Mouse (Mus musculus) midbrain, embryonic 15.5 days (tissue): ENCODE data around the gene Pbdc1. TPM values are rescaled to one million over a fixed set of nuclear protein-coding genes. Genes with fewer than 3 reads are reported as not detected.
"Not testable (repeated sequence)": the region's sequence is repeated elsewhere in the genome, so short reads cannot be mapped to it uniquely, and the experiment has no call there.

Experiments
- ATAC-seq: fragments of 200-750 bp; cut with Nextera tagmentation; replicated peaks from 2 replicates; pipeline ENCODE4 v1.8.0; 2017; ENCODE audit warnings: moderate TSS enrichment
- H3K27ac ChIP-seq: fragments of 300-500 bp; sonication (generic); 2 replicates; pipeline ENCODE4 v1.5.1; 2015; ENCODE audit warnings: mild to moderate bottlenecking, inconsistent platforms
- H3K27me3 ChIP-seq: fragments of 300-500 bp; sonication (generic); replicated peaks from 2 replicates; pipeline ENCODE4 v1.6.1; 2015; ENCODE audit warnings: inconsistent platforms
- H3K36me3 ChIP-seq: fragments of 300-500 bp; sonication (generic); replicated peaks from 2 replicates; pipeline ENCODE4 v1.6.1; 2015; ENCODE audit warnings: inconsistent platforms
- H3K4me1 ChIP-seq: fragments of 300-500 bp; sonication (generic); 2 replicates; pipeline ENCODE4 v1.6.1; 2015; ENCODE audit warnings: inconsistent platforms
- H3K4me2 ChIP-seq: fragments of 300-500 bp; sonication (generic); 2 replicates; pipeline ENCODE4 v1.6.1; 2015; ENCODE audit warnings: inconsistent platforms, mild to moderate bottlenecking, moderate library complexity
- H3K4me3 ChIP-seq: fragments of 300-500 bp; sonication (generic); 2 replicates; pipeline ENCODE4 v1.5.1; 2015; ENCODE audit warnings: mild to moderate bottlenecking, inconsistent platforms
- H3K9ac ChIP-seq: fragments of 300-500 bp; sonication (generic); 2 replicates; pipeline ENCODE4 v1.6.1; 2015; ENCODE audit warnings: mild to moderate bottlenecking, inconsistent platforms
- H3K9me3 ChIP-seq: fragments of 300-500 bp; sonication (generic); 2 replicates; pipeline ENCODE4 v1.6.1; 2016; ENCODE audit warnings: inconsistent platforms
- WGBS: fragments of 180-500 bp; shearing (Covaris S2); methylation state at CpG from one replicate; pipeline ENCODE4 v1.1.7; 2015; ENCODE audit warnings: mixed read lengths; 5-methylcytosine and 5-hydroxymethylcytosine counted together
- polyA plus RNA-seq: library from polyadenylated mRNA; unstranded; fragments of >200 nt; fragmentation: Nextera tagmentation; extraction: Ambion mirVana; gene quantifications from 2 replicates; pipeline ENCODE4 v1.2.1, GENCODE M21; 2015

Pbdc1 gene
- polyA plus RNA-seq, 1 experiment from 2014 or later, result 30.0 TPM

DNA sequence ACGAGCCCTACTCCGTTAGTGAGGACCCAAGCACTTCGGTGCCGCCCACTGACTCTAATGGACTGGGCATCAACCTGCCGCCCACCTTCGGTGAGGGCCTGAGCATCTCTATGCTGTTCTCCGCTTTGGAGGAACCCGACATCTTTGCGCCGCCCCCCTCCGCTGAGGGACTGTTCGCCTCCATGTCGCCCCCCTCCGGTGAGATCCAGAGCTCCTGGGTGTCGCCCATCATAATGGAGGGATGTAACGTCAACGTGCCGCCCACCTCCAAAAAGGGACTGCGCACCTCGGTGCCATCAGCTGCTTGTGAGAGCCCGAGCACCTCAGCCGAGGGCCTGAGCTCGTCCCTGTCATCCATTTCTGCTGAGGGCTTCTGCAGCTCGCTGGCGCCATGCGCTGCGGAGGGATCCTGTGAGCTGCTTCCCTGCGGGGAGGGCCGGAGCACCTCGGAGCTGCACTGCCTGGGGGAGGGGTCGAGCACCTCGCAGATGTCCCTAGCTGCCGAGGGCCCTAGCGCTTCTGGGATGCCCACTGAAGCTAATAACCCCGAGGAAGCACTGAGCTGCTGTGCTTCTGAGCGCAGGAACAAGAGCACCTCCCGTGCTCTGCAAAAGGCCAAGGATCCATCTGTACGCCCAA is 41.8 kb downstream of the Pbdc1 start:
- peak overlapping the region; percentile 84 for H3K9ac ChIP-seq

DNA sequence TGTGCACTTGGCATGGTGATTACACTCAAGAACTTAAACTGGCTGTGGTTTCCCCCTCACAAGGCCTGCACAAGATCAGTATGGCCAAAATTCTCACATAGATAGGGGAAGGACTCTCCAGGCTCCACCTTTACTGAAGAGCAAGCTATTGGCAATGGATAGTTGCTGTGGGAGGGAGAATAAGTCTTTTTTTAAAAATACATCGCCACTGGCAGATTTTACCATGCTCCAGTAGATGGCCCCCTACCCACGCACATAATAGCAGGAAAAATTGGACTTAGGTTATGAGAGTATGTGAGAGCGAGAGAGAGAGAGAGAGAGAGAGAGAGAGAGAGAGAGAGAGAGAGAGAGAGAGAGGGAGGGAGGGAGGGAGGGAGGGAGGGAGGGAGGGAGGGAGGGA is 45.3 kb downstream of the Pbdc1 start:
- 38% methylated on average over 2 of the region's 3 CpGs for WGBS
- peaks cover 20% of the 10 kb centered on the region for H3K27me3 ChIP-seq
- peaks cover 13% of the 10 kb centered on the region for H3K4me1 ChIP-seq
- no peak overlapping the region for H3K4me3 ChIP-seq
- no peaks in the 10 kb centered on the region for H3K9me3 ChIP-seq
- no peak for ATAC-seq
- H3K27ac ChIP-seq, result no peak overlapping the region
- no peak overlapping the region for H3K9ac ChIP-seq
- H3K36me3 ChIP-seq, result no peaks in the 10 kb centered on the region
- no peak overlapping the region for H3K4me2 ChIP-seq

More for the DNA sequence above, 41.8 kb downstream of the Pbdc1 start:
- no peaks in the 10 kb centered on the region for H3K36me3 ChIP-seq
- H3K4me3 ChIP-seq, result peak overlapping the region; percentile 76
- peaks cover 27% of the 10 kb centered on the region for H3K27me3 ChIP-seq
- WGBS, result 19% methylated on average over 38 of the region's 38 CpGs
- H3K9me3 ChIP-seq, result no peaks in the 10 kb centered on the region
- peak overlapping the region; percentile 63 for H3K4me2 ChIP-seq
- ATAC-seq, result peak; percentile 88
- peak overlapping the region; percentile 91 for H3K27ac ChIP-seq
- H3K4me1 ChIP-seq, result peaks cover 13% of the 10 kb centered on the region

DNA sequence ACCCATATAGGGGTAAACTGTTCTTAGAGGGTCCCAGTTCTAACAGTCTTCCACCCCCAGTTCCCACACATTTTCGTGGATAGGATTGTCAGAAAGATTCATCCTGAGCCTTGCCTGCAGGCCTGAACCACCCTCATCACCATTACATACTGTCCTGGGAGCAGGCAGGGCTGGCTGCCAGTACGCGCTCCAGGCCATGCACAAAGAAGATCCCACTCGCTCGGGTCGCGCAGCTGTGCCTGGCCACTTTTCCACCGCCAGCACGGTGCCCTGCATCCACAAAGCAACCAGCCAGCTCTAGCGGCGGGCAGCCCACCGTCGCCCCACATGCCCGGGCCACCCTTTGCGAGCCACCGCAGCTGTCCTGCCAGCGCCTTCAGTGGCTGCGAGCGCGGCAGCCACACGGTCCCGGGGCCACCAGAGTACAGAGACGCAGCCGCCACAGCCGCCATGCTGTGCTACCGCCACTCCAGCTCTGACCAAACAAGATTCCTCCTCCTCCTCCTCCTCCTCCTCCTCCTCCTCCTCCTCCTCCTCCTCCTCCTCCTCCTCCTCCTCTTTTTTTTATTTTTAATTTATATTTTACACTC is 72.4 kb downstream of the Pbdc1 start:
- WGBS, result 67% methylated on average over 24 of the region's 26 CpGs
- H3K27me3 ChIP-seq, result peaks cover 24% of the 10 kb centered on the region
- H3K27ac ChIP-seq, result no peak overlapping the region
- no peaks in the 10 kb centered on the region for H3K4me1 ChIP-seq
- 0 out of 2 replicates have a peak overlapping the region, but pooled peaks have one; percentile 6 for H3K9ac ChIP-seq
- H3K4me3 ChIP-seq, result peak overlapping the region; percentile 27
- peak overlapping the region; percentile 39 for H3K4me2 ChIP-seq
- no peaks in the 10 kb centered on the region for H3K9me3 ChIP-seq
- peak; percentile 70 for ATAC-seq
- H3K36me3 ChIP-seq, result no peaks in the 10 kb centered on the region

DNA sequence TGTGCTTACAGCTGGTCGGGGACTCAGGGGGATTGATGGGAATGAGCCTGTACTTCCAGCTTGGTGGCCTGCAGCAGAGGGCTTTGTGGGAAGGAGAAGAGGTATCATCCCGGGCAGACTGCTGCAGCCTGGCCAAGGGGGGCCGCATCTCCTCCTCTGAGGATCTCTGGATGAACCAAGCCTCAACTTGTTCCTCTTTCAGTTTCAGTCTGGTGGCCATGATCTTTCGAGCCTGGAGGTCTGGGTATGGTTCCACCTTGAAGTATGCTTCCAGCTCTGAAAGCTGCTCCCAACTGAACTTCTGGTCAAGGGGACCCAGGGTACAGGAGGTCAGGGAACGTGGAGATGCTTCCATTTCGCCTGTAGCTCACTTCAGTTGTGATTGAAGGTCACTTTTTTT is 85.5 kb downstream of the Pbdc1 start:
- peaks cover 27% of the 10 kb centered on the region for H3K27me3 ChIP-seq
- H3K9me3 ChIP-seq, H3K27ac ChIP-seq, H3K4me1 ChIP-seq, H3K9ac ChIP-seq, H3K4me2 ChIP-seq, H3K4me3 ChIP-seq, ATAC-seq, H3K36me3 ChIP-seq: not testable (repeated sequence)
- 82% methylated on average over 6 of the region's 6 CpGs for WGBS

Other genes starting within 250 kb of the Pbdc1 start
- gene Magee2, start 222.5 kb upstream of the Pbdc1 start, polyA plus RNA-seq, result 31.8 and 37.4 TPM in 2 replicates
- gene Magee1, start 40.6 kb downstream of the Pbdc1 start, polyA plus RNA-seq, result 260 and 264 TPM in 2 replicates